Mouse (Mus musculus) cerebellum, adult 11 months (tissue): ENCODE measurements around the gene Dpm3.
A peak's percentile ranks its signal among the peaks of the same experiment; 100 is the strongest.

Experiments used
- DNase-seq: peaks from one replicate; pipeline ENCODE4 v3.0.0; 2022

Gene Dpm3

GRCm38 (mm10) chr3:89270891-89271290 lies 11.7 kb downstream of the Dpm3 start:
- peak; percentile 44 for DNase-seq

DNA sequence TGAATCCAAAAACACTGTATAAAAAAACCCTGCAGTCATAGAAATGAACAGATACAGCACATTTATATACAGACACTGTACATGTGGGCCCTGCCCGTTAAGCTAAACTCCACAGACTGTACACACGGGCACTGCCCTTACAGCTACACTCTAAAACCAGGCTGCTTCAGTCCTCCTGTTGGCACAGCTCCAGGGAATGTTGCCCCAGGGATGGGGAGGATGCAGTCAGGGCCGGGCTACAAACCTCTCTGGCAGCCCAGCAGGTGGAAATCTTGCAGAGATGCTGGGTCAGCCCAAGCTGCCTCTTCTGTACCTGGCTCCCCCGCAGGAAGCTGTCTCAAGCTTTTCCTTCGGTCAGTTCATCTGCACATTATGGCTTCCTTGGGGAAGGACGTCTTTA lies 12.6 kb downstream of the Dpm3 start:
- no peak for DNase-seq

DNA sequence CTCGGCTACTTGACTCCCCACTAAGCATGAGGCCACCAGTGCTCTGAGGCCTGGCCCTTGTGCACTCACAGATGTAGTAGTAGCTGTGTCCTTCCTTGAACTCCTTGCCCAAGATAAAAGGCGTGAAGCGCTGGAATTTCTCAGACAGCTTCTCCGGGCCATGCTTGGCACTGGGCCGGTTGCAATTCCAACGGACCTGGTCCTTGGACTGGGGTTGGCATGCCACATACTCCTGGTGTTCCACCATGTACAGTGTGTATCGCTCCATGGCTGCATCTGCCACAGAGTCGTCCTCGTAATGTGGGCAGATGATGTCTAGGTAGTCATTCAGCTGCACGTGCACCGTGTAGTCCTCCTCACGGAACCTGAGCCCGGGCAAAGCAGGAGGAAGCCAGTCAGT lies 16.9 kb downstream of the Dpm3 start:
- no peak for DNase-seq

DNA sequence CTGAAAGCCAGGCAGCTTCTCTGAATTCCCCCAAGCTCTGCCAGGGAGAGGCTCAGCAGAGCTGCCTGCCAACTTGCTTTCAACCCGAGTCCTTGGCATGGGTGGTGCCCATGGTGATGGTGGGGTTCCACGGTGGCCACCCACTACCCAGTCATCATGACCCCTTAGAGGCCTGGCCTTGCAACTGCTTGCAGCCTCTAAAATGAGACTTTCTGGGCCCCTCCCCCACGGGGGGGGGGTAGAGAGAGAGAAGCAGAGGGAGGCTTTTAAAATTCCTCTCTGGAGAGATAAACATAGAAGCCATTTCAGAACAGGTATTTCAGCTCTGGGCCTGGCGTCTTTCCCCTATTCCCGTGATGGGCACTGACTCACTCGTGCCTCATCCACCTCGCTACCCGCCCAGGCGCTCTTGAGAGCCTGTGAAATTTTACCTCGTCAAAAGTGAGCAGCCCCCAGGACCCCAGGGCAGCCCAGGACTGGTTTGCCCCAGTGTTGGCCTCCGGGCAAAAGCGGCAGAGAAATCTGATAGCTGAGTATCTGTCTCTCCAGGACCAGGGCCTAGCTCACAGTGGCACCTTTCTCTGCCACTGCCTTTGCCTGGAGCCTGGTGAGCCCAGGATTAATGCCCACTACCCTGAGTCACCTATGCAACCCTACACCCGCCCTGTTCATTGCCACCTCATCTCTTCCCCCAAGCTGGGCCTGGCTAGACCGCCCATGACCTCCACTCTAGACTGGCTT lies 18.3 kb downstream of the Dpm3 start:
- DNase-seq: no peak

GRCm38 (mm10) chr3:89278107-89278506 lies 18.9 kb downstream of the Dpm3 start:
- no peak for DNase-seq

- no peak for DNase-seq
Measured at GRCm38 (mm10) chr3:89278643-89279042, 19.5 kb downstream of the Dpm3 start.

GRCm38 (mm10) chr3:89279153-89279890 lies 20.2 kb downstream of the Dpm3 start:
- peak; percentile 84 for DNase-seq

DNA sequence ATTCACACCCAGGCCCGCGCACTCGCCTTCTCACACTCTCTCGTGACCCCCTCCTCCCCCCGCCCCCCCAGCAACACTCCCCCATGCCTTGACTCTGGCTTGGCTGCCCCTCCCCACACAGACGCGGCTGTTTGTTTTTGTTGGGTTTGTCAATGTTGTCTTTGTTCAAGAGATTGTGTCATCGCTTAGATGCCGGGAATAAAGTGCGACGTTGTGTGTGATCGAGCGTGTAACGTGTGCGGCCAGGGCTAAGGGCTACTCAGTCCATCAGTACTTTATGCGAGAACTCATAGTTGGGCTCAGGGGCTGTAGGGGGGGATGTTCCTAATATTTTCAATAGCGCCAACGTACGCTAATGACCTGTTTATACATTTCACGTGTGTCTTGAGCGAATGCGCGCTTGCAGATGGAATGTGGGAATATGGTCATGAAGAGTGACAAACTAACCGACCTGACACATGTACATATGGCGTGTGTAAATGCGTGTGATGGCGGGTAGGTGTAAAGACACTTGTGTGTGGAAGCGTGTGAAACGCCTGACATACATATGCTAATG lies 21.0 kb downstream of the Dpm3 start:
- DNase-seq: no peak

- peak; percentile 50 for DNase-seq
Measured at GRCm38 (mm10) chr3:89280606-89281511, 21.7 kb downstream of the Dpm3 start, which contains the start of gene Efna1. Efna1 (minus strand) TSS chr3:89281142.

DNA sequence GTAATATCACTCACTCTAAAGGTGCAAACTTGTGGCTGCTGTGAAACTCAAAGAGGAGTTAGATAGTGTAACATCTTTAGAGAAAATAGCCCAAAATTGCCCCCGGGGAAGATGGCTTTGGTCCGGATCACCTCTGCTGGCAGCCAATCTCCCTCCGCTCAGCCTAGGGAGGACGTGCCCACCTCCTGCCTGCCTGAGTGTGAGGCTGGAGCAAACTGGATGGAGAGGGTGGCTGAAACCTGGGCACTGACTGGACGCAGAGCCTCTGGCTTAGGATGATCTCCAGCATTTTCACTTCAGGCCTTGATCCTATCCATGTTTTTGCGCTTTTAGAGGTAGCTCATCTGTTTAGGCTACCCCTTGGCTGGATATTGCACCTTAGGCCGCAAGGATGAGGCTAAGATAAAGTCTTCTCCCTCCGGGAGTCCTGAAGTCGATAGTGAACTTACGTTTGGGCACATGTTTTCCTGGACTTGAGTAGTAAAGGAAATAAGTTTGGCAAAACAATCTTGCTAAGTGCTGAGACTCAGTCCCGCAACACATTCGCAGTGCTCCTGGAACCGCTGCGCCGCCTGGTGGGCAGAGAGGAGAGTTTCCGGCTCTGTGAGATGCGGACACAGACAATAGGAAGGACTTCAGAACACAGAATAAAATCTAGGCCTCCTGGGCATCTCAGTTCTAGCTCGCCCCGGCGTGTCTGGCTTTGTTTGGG lies 22.6 kb downstream of the Dpm3 start:
- DNase-seq: peak; percentile 77

- DNase-seq: no peak
Measured at GRCm38 (mm10) chr3:89282291-89282643, 23.1 kb downstream of the Dpm3 start.

DNA sequence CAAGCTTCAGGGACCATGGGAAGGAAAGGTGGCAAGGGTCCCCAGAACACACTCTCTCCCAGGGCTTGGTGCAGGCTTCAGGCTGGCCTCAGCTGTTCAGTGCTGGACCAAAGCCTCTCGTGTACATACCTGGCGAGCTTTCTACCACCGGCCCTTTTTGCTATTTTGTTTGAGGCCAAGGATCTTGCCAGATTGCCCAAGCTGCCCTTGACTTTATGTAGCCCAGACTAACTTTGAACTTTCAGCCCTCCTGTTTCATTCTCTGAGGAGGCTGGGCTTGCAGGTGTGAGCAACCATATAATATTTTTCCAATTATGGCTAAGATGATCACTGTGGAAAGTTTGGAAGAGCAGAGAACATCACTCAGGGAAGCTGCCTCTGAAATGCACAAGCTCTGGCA lies 25.1 kb downstream of the Dpm3 start:
- DNase-seq: no peak

- no peak for DNase-seq
Measured at GRCm38 (mm10) chr3:89285526-89285925, 26.4 kb downstream of the Dpm3 start.

- no peak for DNase-seq
Measured at GRCm38 (mm10) chr3:89287286-89287685, 28.1 kb downstream of the Dpm3 start.

- DNase-seq: no peak
Measured at GRCm38 (mm10) chr3:89288503-89288928, 29.4 kb downstream of the Dpm3 start.

GRCm38 (mm10) chr3:89291874-89292273 lies 32.7 kb downstream of the Dpm3 start:
- DNase-seq: no peak

DNA sequence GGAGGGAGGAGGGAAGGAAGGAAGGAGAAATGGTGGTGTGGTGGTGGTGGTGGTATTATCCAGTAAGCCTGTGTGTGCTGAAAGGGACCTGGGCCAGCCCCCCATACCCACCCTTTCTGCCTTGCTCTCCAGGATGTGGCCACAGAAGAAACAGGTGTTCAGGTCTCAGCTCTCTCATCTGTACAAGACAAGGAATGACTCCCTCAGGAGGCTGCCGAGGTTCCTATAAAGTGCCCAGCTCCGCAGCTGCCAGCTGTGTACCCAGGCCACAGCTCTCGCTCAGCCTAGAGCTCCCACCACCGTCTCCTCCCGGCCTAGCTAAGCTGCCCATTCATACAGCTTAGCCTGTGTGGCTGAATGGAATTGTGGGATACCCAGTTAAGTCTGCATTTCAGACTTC lies 33.1 kb downstream of the Dpm3 start:
- DNase-seq: no peak

DNA sequence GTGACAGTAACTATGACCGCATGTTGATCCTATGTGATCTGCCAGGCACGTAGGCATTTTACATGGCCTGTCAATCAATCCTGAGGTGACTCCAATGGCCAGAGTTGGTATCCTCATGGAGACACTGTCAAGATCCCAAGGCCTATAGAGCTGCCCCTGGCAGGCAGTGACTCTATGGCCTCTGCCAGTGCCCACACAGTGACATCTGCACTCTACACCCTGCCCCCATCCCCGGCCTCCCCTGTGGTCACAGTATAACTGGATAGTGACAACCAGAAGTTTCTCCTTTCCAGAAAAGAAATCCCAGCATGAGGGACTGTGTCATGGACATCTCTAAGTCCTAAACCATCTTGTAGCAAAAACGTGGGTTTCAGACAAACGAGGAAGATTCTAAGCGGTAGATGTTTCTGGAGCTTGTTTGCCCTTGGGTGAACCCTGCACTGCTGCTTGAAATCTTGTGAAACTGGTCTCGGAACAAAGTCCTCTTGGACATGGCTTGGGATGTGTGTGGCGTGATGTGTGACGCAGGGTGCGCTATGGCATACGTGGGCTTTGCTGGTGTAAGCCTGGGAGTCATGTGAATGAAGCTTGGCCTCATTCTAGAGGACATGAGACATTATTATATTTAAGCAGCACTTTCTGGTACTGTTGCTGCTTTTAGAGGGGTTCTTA lies 34.2 kb downstream of the Dpm3 start:
- DNase-seq: no peak

DNA sequence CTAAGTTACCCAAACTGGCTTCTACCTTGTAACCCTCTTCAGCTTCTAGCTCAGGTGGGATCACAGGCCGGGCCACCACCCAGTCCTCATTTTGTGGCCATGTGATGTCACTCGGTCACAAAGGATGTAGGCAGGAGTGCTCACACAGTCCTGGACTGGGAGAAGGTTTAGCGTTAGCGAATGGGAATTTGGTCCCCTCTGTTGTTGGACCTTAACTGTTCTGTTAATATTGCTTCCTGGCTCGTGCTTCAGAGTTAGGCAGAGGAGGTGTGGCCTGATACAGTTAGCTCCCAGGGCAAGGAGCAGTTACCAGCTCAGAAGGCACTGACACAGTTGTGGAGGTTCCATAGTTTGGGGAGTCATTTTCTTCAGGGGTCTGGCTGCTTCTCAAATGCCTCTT lies 35.0 kb downstream of the Dpm3 start:
- DNase-seq: no peak

DNA sequence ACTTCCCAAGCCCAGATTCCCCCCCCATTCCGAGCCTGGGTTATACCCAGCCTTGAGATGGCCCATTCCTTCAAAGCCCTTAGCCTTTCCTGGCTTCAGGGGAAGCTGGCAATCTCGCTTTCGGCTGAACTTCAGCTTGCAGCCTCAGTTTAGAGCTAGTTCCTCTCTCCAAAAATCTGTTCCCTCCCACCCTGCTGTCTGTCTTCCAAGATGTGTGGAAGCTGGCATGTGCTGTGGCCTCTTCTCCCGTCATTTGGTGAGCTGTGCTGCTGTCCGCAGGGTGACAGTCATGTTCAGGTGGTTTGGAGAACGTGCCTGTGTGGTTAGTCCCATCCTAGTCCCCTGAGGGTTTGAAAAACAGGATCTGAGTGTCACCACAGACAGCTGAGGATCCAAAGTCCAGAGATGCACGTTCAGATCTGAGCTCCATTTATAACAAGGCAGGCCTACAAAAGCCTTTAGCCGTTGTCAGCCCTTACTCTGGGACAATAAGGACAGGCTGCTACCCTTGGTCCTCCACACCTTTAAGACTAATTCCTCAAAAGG lies 36.6 kb downstream of the Dpm3 start:
- DNase-seq: no peak

- DNase-seq: no peak
Measured at GRCm38 (mm10) chr3:89296761-89297396, 37.7 kb downstream of the Dpm3 start.
